Mouse (Mus musculus) lung, postnatal 36 days (tissue): ENCODE measurements around the gene Tusc1.

ENCODE experiments used
- DNase-seq: peaks from one replicate; pipeline ENCODE4 v3.0.0; 2022; ENCODE audit warnings: mixed read lengths

Gene Tusc1

DNA sequence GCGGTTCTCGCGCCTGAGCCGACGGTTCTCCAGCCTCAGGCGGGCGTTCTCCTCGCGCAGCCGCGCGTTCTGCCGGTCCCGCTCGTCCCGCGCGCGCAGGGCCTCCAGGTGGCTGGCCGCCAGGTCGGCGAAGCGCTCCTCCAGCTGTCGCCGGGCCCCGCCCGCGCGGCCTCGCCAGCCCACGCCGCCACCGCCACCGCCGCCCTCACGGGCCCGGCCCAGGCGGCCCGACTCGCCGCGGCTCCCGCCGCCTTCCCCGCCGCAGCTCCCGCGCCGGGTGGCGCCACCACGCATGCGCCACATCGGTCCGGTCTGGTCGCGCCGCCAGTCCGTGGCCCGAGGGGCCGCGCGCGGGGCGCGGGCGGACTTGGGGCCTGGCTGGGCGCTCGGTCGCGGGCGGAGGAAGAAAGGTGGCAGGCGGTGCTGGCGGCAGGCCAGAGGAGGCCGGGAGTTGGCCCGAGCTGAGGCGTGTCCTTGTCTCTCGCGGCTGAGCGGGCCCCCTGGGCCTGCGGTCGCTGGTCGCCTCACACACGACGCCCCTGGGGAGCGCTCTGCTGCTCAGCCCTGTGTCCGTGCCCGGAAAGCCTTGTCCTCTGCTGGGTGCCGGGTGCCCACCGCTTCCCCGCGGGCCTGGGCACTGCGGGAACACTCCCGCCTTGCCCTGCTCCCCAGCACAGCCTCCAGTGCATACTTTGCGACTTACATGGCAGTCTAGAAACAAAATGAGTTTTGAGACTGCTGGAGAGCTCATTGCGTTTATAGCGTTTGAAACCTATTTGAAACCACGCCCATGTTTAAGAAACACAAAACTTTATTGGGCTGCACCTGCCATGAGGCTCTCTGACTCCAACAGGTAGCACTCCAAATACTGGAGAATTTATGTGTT, at the start of gene Tusc1:
TSS of gene Tusc1 (minus strand) at position 394 of the 886 bp plus-strand sequence.
- DNase-seq = peak; percentile 81

DNA sequence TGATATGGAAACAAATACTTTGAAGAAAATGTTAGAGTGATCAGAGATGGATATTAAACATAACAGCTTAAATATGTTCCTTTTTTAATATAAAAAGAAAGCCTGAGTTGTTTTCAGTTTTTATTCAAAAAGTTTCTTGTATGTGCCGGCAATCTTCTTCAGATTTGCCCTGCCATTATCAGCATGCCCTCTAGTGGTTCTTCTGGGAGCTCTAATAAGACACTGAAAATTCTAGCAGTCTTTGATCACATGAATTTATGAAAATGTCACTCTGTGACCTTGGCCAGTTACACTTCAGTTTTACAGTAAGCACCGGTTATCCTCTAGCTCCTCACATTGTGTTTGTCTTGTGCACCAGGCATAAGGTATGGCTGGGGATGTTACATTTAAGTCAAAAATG, 17.6 kb upstream of the Tusc1 start:
- peak; percentile 23 for DNase-seq

DNA sequence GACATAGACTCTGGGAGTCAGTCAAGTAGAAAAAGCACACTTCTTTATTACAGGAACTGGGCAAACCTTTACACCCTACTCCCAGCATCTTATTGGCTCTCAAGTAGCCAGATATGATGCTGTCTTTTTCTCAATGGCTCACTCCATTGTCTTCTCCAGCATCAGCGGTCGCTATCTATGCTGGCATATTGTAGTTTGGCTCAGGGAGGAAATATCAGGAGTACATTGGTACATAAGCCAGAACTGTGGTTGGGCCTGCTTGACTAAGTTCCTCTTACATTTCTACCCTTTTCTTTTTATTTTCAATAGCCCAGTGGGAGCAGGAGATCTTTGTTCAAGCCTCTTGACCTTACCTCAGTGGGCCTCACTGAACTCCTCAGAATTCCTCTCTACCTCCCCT, 9.0 kb upstream of the Tusc1 start:
- no peak for DNase-seq

DNA sequence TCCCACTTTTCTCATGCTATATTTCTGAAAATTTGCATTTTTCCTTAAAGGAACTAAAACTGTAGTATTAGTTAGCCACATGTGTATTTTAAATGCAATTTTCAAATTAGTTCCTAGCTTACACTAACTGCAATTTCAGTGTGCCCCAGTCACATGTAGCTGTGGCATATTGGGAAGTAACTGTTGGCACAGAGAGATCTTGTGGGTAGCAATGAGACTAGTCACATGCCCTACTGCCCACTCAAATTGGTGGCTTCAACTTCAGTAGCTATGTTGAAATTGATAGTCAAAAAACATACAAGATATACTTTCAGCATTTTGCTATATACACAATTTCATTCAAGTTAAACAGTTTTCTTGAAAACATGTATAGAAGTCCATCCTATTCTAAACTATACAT, 6.3 kb upstream of the Tusc1 start:
- peak; percentile 47 for DNase-seq

DNA sequence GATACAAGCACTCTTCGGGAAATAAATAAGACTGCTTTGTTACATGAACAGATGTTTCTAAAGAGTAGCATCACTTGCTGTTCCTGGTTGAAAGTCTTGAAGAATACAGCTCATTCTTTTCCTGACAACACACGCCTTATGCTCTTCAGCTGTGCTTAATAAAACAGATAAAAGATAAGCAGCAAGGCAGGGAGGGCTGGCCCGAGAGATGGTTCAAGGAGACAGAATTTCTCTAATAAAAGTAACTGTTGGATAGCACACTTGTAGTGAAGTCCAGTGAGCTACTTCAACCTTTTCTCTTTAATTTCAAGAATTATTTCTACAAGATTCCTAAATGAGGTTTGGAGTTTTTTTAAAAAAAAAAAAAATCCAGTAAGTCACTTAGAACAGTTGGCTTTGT, 2.7 kb upstream of the Tusc1 start:
- no peak for DNase-seq

DNA sequence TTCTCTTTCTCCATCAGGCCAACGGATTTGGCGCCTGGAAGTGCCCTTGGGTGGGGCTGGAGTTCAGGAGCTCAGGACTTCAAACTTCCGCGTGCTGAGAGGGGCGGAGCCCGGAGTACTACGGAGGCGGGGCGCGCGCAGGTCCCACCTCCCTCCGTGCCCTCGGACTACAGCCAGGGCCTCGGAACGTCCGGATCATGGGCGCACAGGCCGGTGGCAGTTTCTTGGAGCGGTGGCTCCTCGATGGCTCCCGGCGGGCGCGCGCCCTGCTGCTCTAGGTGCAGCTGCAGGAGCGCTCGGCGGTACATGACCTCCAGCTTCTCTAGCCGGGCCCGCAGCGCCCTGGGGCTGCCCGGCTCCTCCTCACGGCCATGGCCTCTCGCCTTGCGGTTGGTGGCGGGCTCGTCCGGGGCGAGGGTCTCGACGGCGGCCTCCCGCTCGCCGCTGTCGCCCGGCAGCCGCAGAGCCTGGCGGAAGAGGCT, 634 bp downstream of the Tusc1 start:
- peak; percentile 90 for DNase-seq

DNA sequence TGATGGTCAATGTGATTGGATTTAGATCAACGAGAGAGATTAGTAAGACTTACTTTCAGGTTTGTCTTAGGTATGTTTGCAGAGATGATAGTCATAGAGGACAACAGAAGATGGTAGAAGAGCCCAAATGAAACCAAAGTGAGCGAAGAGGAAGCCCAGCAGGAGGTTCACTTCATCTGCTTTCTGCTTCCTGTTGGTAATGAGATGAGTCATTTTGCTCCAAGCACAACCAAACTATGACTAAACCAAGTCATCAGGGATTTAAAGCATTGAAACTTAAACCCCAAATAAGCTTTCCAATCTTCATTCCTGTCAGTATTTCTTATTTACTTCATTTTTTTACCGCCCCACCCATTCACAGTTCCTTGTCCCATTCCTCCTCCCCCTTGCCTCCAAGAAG, 27.8 kb downstream of the Tusc1 start:
- DNase-seq = no peak

DNA sequence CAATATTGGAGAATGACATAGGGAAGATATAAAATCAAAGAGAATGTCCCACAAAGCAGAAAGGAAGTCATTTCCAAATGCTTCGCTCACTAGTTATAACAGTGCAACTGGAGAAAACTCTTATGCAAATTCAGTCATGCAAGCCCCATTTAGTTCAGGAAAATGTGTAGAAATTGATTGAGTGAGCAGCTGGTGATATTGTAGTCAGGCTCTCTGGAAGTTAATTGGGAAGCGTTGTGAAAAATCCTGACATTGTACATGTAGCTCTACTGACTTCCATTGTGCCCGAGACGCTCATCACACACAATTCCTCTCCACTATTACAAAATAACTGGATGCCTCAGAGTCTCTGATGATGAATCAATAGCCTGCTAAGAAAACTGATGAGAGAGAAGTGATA, 49.2 kb downstream of the Tusc1 start:
- DNase-seq = no peak
